Mouse (Mus musculus): Measurements from ENCODE around the gene Rab5if.

DNA sequence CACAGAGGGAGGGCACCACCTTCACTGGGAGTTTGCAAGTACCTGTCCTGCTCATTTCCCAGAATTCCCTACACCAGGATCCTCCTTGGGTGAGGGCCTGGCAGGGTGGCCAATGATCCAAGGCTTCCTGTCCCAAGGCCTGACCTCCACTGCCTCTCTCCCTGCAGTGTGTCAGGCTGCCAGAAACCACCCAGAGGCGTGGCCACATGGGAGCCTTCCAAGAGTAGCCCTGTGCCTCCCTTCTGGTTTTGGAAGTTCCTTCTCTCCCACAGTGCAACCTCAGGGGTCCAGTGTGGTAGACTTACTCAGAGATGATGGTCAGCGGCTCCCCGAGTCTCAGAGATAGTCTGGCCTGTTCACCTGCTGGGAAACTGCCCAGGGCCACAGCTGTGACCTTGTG lies 16.6 kb downstream of the Rab5if start:
- TF ChIP-seq CTCF (IDR thresholded peaks at IDR 0.05; ENCODE audit: extremely low read depth, insufficient read depth, insufficient read length, insufficient replicate concordance), result no peak
- no peak for TF ChIP-seq POLR2A (IDR thresholded peaks at IDR 0.05; ENCODE audit: low read depth, low read length)

All from spleen, adult 2 months (tissue).